Mouse (Mus musculus): ENCODE results near the gene Gls.

- TF ChIP-seq HCFC1 (IDR thresholded peaks at IDR 0.05; ENCODE audit: borderline replicate concordance, insufficient read depth, low read length) = no peak
- TF ChIP-seq CHD2 (IDR thresholded peaks at IDR 0.05; ENCODE audit: low read depth, low read length) = no peak
- TF ChIP-seq MAFK (IDR thresholded peaks at IDR 0.05; ENCODE audit: insufficient read depth, low read depth, low read length) = no peak
- TF ChIP-seq ZNF384 (IDR thresholded peaks at IDR 0.05; ENCODE audit: low read depth, low read length) = no peak
Observed at GRCm38 (mm10) chr1:52148696-52149095, 84.3 kb downstream of the Gls start.
